Mouse (Mus musculus): ENCODE measurements around the gene Tbc1d22a. TPM values are rescaled to one million over a fixed set of nuclear protein-coding genes. Genes with fewer than 3 reads are reported as not detected.

The Tbc1d22a gene
- total and polyA plus RNA-seq, 2 experiments from 2014 or later, result 9.7 to 31.4 TPM

DNA sequence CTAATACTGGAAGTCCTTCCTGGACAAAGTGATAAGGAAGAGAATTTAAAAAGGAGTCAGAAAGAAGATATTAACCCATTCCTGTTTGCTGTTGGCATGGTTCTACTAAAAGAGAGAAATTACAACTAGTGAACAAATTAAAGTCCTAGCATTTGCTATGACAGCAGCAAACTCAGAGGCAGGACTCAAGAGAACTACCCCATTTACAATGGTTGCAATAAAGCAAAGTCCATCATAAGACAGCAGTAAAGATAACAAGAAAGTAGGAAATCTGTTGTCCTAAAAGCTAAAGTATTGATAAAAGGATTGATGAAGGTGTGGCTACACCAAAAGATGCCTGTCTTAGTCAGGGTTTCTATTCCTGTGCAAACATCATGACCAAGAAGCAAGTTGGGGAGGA lies 286.3 kb downstream of the Tbc1d22a start:
- H3K27me3 ChIP-seq (ENCODE audit: control insufficient read depth, insufficient read depth, low read length), result no peaks in the 10 kb centered on the region
- DNase-seq (ENCODE audit: low spot score), result no peak
- TF ChIP-seq CTCF (IDR thresholded peaks at IDR 0.05; ENCODE audit: low read depth) (no peak), EP300 (IDR thresholded peaks at IDR 0.05; ENCODE audit: low read depth) (no peak)
- no peaks in the 10 kb centered on the region for H3K36me3 ChIP-seq (replicated peaks; ENCODE audit: control insufficient read depth, insufficient read depth, low read length)
- no peak for ATAC-seq (ENCODE audit: insufficient read depth, low read depth)
- H3K9me3 ChIP-seq (replicated peaks; ENCODE audit: control insufficient read depth, low read length), result no peaks in the 10 kb centered on the region
- H3K9ac ChIP-seq (replicated peaks; ENCODE audit: low read depth, low read length), result no peak overlapping the region
- H3K27ac ChIP-seq (ENCODE audit: low read depth), result no peak overlapping the region
- H3K4me1 ChIP-seq (ENCODE audit: control insufficient read depth, insufficient read depth), result no peaks in the 10 kb centered on the region
- H3K4me3 ChIP-seq (ENCODE audit: low read depth, low read length), result no peak overlapping the region
- H3K4me2 ChIP-seq (ENCODE audit: low read depth, low read length), result no peak overlapping the region

DNA sequence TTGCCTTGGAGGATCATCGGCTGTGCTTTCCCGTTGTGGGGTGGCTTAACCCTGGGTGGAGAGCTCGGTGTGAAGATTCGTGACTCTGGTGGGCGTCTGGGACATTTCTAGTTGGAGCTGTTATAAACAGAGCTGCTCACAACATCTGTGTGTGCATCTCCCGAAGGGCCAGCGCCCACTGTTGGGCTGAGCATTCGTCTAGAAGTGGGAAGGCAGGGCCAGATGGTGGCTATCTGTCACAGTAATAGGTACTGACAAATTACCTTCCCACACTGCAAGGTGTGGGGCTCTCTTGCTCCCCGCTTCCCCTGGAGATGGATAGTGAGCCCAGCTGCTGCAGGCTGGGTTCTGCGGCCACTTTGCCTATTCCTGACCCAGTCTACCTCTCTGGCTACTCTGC lies 289.2 kb downstream of the Tbc1d22a start:
- DNase-seq (ENCODE audit: low spot score) (no peak), ATAC-seq (ENCODE audit: insufficient read depth, low read depth) (no peak)
- Histone ChIP-seq H3K4me1 (ENCODE audit: control insufficient read depth, insufficient read depth) (no peaks in the 10 kb centered on the region), H3K4me2 (ENCODE audit: low read depth, low read length) (no peak overlapping the region), H3K27ac (ENCODE audit: low read depth) (no peak overlapping the region), H3K9ac (replicated peaks; ENCODE audit: low read depth, low read length) (no peak overlapping the region), H3K9me3 (replicated peaks; ENCODE audit: control insufficient read depth, low read length) (no peaks in the 10 kb centered on the region), H3K4me3 (ENCODE audit: low read depth, low read length) (no peak overlapping the region), H3K36me3 (replicated peaks; ENCODE audit: control insufficient read depth, insufficient read depth, low read length) (no peaks in the 10 kb centered on the region), H3K27me3 (ENCODE audit: control insufficient read depth, insufficient read depth, low read length) (no peaks in the 10 kb centered on the region)
- TF ChIP-seq CTCF (IDR thresholded peaks at IDR 0.05; ENCODE audit: low read depth) (no peak), EP300 (IDR thresholded peaks at IDR 0.05; ENCODE audit: low read depth) (no peak)
- 77% methylated on average over 10 of the region's 10 CpGs for WGBS

DNA sequence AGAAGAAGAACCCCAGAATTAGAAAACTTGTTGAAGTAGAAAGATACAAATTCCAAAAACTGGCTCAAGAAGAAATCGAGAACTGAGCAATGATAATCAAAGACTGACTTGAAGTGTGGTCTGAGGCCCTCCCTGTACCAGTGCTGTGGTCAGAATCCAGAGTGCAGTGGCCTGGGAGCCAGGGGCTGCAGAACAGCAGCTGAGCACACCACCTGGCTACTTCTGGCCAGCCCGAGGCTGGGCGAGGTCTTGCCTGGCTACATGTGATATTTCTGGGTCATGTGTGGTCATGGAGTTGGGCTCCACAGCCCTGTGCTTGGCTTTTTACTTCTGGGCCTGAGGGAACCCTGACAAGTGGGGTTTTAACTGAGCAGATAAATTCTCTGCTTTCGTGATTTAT lies 292.4 kb downstream of the Tbc1d22a start:
- no peak overlapping the region for H3K9ac ChIP-seq (replicated peaks; ENCODE audit: low read depth, low read length)
- ATAC-seq (ENCODE audit: insufficient read depth, low read depth) (no peak), DNase-seq (ENCODE audit: low spot score) (no peak)
- no peaks in the 10 kb centered on the region for H3K36me3 ChIP-seq (replicated peaks; ENCODE audit: control insufficient read depth, insufficient read depth, low read length)
- H3K9me3 ChIP-seq (replicated peaks; ENCODE audit: control insufficient read depth, low read length), result no peaks in the 10 kb centered on the region
- no peak overlapping the region for H3K4me2 ChIP-seq (ENCODE audit: low read depth, low read length)
- WGBS, result 53% methylated on average over 4 of the region's 4 CpGs
- H3K27me3 ChIP-seq (ENCODE audit: control insufficient read depth, insufficient read depth, low read length), result no peaks in the 10 kb centered on the region
- H3K27ac ChIP-seq (ENCODE audit: low read depth), result no peak overlapping the region
- no peak for TF ChIP-seq EP300 (IDR thresholded peaks at IDR 0.05; ENCODE audit: low read depth)
- no peak for TF ChIP-seq CTCF (IDR thresholded peaks at IDR 0.05; ENCODE audit: low read depth)
- no peak overlapping the region for H3K4me3 ChIP-seq (ENCODE audit: low read depth, low read length)
- H3K4me1 ChIP-seq (ENCODE audit: control insufficient read depth, insufficient read depth), result no peaks in the 10 kb centered on the region

DNA sequence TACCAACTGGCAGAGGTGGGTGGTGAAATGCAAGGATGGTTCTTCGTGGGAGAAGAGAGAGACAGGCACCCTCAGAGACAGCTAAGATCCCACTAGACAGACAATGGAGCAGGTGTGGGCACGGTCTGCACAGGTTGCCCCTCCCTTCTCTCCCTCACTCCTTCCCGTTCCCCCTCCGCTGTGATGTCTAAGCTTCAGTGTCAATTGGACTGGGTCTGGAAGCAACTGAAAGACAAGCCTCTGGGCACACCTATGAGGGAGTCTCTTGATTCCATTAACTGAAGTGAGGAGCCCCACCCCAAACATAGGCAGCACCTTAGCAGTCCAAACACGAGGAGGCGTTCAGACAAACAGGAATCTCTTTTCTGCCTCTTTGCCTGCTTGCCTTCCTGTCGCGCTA lies 293.3 kb downstream of the Tbc1d22a start:
- no peaks in the 10 kb centered on the region for H3K27me3 ChIP-seq (ENCODE audit: control insufficient read depth, insufficient read depth, low read length)
- WGBS, result 86% methylated on average over 7 of the region's 8 CpGs
- TF ChIP-seq CTCF (IDR thresholded peaks at IDR 0.05; ENCODE audit: low read depth), result no peak
- no peak for TF ChIP-seq EP300 (IDR thresholded peaks at IDR 0.05; ENCODE audit: low read depth)
- ATAC-seq (ENCODE audit: insufficient read depth, low read depth), result no peak
- no peaks in the 10 kb centered on the region for H3K4me1 ChIP-seq (ENCODE audit: control insufficient read depth, insufficient read depth)
- H3K9ac ChIP-seq (replicated peaks; ENCODE audit: low read depth, low read length), result no peak overlapping the region
- H3K4me3 ChIP-seq (ENCODE audit: low read depth, low read length), result no peak overlapping the region
- no peaks in the 10 kb centered on the region for H3K36me3 ChIP-seq (replicated peaks; ENCODE audit: control insufficient read depth, insufficient read depth, low read length)
- no peaks in the 10 kb centered on the region for H3K9me3 ChIP-seq (replicated peaks; ENCODE audit: control insufficient read depth, low read length)
- DNase-seq (ENCODE audit: low spot score), result no peak
- no peak overlapping the region for H3K4me2 ChIP-seq (ENCODE audit: low read depth, low read length)
- no peak overlapping the region for H3K27ac ChIP-seq (ENCODE audit: low read depth)

DNA sequence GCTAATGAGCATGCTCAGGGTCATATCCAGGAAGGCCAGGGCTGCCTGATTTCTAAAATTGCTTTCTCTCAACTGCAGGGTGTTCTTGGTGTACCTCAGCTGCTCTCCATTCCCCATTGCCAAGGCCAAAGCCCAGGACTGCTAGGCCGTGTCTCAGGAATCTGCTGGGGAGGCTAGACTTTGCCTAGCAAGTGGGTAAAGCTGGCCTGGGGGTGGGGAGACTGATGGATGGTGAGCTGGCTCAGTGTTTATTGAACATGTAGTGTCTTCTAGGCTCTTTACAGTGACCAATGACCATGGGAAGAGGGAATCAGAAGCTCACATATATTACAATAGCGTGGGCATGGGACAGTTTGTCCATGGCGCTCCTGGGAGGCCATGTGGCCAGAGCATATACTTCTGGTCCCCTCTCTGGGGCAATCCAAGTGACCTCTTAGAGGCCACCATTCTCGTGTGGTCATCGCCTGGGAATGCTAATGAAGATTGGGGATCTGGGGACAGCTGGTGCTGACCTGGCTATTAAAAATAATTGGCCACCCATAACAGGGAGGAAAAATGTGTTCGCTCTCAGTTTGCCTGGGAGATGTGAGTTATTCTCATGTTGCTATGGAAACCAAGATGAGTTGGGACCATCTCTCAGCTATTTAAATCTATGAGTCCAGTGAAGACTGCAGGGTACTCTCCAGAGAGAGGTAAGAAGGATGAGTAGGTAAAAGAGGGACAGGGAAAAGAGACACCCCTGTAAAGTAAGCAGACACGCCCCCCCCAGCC lies 294.3 kb downstream of the Tbc1d22a start:
- H3K36me3 ChIP-seq (replicated peaks; ENCODE audit: control insufficient read depth, insufficient read depth, low read length), result no peaks in the 10 kb centered on the region
- no peak overlapping the region for H3K9ac ChIP-seq (replicated peaks; ENCODE audit: low read depth, low read length)
- TF ChIP-seq EP300 (IDR thresholded peaks at IDR 0.05; ENCODE audit: low read depth), result no peak
- TF ChIP-seq CTCF (IDR thresholded peaks at IDR 0.05; ENCODE audit: low read depth), result no peak
- H3K27ac ChIP-seq (ENCODE audit: low read depth), result no peak overlapping the region
- H3K4me3 ChIP-seq (ENCODE audit: low read depth, low read length), result no peak overlapping the region
- no peaks in the 10 kb centered on the region for H3K4me1 ChIP-seq (ENCODE audit: control insufficient read depth, insufficient read depth)
- H3K27me3 ChIP-seq (ENCODE audit: control insufficient read depth, insufficient read depth, low read length), result no peaks in the 10 kb centered on the region
- DNase-seq (ENCODE audit: low spot score) (no peak), ATAC-seq (ENCODE audit: insufficient read depth, low read depth) (no peak)
- H3K9me3 ChIP-seq (replicated peaks; ENCODE audit: control insufficient read depth, low read length), result no peaks in the 10 kb centered on the region
- WGBS, result 76% methylated on average over 7 of the region's 7 CpGs
- no peak overlapping the region for H3K4me2 ChIP-seq (ENCODE audit: low read depth, low read length)

DNA sequence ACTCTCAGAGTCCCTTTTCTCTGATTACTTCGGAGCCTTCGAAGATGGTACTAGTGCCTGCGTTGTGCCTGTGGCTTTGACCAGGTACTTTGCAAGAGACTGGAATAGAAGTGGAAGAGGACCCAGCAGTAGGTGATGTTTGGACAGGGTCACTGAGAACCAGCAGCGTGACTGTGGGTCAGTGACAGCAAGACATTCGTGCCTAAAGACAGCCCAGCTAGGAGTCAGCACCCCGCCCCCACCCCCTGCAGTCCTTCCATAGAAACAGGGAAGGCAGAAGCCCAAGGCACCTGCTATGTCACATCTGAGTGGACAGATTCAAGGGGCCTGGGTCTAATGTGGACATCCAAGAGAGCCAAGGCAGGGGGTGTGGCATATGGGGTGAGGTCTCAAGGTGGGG lies 295.3 kb downstream of the Tbc1d22a start:
- no peak for ATAC-seq (ENCODE audit: insufficient read depth, low read depth)
- Histone ChIP-seq H3K4me1 (ENCODE audit: control insufficient read depth, insufficient read depth) (no peaks in the 10 kb centered on the region), H3K27ac (ENCODE audit: low read depth) (no peak overlapping the region), H3K27me3 (ENCODE audit: control insufficient read depth, insufficient read depth, low read length) (no peaks in the 10 kb centered on the region), H3K9me3 (replicated peaks; ENCODE audit: control insufficient read depth, low read length) (no peaks in the 10 kb centered on the region), H3K4me3 (ENCODE audit: low read depth, low read length) (no peak overlapping the region), H3K36me3 (replicated peaks; ENCODE audit: control insufficient read depth, insufficient read depth, low read length) (no peaks in the 10 kb centered on the region), H3K9ac (replicated peaks; ENCODE audit: low read depth, low read length) (no peak overlapping the region), H3K4me2 (ENCODE audit: low read depth, low read length) (no peak overlapping the region)
- 75% methylated on average over 6 of the region's 6 CpGs for WGBS
- TF ChIP-seq CTCF (IDR thresholded peaks at IDR 0.05; ENCODE audit: low read depth), result no peak
- no peak for TF ChIP-seq EP300 (IDR thresholded peaks at IDR 0.05; ENCODE audit: low read depth)
- no peak for DNase-seq (ENCODE audit: low spot score)

All from heart, postnatal 0 days (tissue).